Mouse (Mus musculus) 416B (cell line): ENCODE data around the gene Ssbp3.

Experiments used
- DNase-seq: peaks from one replicate; pipeline ENCODE4 v3.0.0; 2011; ENCODE audit warnings: low read depth

Gene Ssbp3

DNA sequence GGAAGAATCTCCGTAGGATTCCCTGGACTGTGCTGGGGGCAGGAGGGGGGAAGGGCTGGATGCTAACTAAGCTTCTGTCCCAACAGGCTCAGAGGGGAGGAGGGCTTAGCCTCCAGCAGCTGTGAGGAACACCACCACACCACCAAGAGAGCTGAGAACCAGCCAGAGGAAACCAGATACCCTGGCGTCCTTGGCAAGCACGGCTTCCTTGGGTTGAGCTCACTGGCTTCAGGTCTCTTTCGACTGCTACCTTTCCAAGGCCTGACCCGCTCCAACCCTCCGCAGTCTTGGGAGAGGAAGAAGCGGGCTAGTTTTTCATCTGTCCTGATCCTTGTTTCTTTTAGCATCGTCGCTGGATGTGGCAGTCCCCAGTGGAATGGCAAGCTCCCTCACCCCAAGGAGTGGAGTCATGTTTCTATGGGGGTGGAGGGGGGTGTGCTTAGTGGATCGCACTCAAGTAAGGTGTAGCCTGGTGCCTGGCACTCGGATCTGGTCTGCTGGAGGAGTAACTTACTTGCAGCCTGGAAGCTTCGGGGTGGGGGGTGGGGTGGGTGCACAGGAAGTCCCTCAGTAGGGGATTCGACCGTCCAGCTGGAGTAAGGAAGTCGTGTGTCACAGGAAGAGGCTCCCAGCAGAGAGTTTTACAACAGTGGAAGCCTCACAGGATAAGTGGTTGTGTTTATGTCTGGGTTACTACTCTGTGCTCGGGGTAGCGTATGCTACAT, 2.6 kb upstream of the Ssbp3 start:
- peak; percentile 92 for DNase-seq

DNA sequence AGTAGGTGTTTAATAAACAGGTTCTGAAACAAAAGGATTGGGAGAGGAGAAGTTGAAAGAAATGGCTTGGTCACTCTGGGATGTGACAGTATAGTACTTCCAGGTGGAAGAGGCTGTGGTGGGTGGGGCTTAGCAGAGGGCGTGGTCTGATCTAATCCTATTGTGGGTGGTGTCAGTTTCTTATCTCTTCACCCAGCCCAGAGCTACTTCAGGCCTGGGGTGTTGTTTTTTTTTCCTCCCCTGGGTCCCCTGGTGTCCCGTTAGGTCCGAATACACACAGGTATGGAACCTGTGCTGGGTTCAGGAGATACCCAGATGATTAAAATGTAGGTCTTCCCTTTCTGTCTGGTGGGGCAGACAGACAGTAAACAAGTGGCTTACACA, 2.1 kb upstream of the Ssbp3 start:
- peak; percentile 97 for DNase-seq

DNA sequence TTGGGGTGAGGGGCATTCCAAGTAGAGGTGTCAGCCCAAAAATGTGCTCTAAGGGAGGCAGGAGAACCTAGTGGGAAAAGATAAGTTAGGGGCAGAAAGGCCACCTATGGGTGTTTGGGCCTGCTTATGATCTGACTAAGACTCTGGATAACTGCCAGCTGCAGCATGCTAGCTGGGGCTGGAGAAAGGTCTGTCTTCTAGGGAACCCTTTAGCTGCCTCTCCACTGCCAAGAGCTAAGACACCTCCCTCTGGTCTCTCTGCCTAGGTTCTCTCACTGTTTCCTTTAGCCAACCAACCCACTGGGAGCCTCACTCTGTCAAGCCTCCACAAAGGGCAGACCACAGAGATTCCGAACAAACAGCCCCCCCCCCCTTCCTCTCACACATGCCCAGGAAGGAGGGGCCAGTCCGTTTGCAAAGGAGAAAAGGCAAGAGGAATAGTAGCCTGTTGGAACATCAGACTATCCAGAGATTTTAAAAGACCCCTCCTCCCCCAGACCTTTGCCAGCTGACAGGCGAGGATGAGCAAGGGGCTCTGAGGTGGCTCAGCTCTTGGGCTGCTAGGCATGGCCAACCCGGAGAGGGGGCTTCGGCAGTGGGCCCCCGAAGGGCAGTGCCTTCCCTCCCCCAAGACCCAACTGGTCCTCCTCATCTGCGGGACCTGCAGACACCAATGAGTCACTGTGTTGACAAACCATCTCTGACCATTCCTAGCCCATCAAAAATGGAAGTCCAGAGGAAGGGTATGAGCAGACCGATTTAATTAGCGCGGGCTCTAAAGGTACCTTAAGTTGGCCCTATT, 1.4 kb upstream of the Ssbp3 start:
- peak; percentile 97 for DNase-seq

DNA sequence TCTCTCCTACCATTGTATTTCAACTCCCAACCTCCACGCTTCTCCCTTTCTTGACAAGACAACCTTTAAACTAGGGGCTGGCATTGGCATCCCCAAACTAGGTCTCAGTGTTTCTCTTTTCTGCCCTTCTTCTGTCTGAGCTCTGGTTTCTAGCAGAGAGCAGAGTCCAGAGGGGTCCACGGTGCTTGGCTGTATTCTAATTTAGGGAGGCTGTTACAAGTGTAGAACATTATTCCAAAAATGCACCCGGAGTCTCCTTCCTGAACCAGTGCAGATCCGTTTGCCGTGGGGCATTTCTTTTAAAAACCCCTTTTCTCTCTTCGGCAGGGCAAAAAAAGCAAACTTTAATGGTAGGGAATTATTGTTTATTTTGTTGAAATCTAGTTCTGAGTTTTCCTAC, 704 bp upstream of the Ssbp3 start:
- no peak for DNase-seq

DNA sequence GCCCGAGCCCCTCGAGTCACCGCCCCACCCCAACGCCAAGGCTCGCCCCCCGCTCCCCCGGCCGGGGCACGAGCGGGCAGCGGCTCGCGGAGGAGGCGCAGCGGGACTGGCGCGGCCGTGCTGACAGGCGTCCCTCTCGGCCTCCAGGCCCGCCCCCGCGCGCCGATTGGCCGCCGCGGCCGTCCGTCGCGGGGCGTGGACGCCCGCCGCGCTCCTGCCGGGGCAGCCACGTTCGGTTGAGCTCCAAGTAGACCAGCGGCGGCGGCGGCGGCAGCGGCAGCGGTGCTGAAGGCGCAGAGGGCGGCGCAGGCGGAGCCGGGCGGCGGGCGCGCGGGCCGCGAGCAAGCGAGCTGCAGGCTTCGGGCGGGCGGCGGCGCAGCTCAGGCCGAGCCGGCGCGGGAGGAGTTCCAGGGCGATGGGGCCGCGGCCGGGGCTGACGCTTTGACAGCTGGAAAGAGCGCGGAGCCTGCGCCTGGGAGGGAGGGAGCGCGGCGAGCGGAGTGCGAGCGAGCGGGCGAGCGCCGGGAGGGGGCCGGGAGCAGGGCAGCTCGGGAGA, 823 bp downstream of the Ssbp3 start:
- DNase-seq, result peak; percentile 76

DNA sequence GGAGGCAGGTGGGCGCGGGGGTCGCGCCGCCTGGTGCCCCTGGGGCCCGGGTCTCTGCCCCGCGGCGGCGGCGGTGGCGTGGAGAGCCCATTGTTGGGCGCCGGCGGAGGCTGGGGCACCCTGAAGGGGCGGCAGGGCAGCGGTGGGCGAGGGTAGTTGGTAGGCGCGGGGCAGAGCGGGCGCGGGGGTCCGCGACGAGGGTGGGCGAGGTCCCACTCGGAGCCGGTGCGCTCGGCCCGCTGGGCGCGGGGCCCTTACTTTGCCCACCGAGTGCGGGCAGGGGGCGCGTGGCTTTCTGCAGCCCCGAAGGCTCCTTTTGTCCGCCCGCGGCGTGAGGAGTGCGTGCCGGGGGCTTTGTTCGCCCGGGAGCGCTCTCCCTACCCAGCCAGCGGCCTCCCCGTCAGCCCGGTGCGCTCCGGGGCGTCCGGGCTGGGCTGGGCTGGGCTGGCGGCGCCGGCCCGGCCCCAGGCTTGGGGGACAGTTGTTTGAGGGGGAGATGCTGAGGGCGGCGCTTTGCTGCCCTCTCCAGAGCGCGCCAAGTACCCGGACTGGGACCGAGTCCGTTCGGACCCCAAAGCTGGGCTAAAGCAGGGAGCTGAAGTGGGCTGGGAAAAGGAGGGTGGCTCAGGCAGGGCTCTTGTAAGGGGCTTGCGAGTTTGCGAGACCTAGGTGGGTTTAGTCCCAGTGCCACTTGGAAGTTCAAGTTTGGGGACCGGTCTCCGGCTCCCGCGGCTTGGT, 1.6 kb downstream of the Ssbp3 start:
- DNase-seq, result peak; percentile 24

DNA sequence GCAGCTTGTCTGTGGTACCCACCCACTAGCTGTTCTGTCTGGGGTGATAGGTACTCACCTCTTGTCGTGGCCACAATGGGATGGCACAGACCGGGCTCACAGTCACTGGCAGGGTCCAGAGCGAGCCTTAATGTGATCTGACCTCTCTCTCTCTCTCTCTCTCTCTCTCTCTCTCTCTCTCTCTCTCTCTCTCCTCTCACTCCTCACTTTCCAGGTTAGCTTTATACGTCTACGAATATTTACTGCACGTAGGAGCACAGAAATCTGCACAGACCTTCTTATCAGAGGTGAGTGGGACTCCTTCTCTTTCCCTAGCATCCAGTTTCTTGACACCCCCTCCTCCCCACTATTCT, 2.2 kb downstream of the Ssbp3 start:
- DNase-seq, result no peak

DNA sequence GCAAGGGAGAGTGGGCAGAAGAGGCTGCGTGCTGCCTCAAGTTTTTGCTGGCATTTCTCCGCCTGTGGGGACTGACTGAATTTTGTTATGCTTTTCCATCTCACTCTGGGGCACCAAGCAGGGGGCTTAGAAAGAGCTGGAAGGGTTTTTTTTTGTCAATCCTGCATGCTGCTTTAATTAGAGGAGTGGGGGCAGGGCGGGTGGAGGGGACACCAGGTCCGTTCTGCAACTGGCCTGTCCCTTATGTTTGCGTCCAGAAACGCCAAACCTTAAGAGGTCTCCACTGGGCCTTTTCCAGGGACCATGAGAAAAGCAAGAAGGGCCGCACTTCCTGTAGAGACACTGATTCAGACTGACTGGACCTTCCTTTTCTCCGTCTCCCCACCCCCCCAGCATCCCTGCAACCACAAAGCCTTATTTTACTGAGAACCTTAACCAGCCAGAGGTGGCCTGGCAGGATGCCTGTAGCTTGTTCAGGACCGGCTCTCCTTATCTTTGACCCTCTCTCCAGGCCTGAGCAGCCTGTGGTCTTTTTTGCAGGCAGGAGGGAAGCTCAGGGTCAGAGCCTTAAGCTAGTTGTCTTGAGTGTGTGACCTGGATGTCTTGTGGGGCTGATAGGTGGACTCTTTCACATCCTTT, 3.0 kb downstream of the Ssbp3 start:
- DNase-seq, result peak; percentile 91

DNA sequence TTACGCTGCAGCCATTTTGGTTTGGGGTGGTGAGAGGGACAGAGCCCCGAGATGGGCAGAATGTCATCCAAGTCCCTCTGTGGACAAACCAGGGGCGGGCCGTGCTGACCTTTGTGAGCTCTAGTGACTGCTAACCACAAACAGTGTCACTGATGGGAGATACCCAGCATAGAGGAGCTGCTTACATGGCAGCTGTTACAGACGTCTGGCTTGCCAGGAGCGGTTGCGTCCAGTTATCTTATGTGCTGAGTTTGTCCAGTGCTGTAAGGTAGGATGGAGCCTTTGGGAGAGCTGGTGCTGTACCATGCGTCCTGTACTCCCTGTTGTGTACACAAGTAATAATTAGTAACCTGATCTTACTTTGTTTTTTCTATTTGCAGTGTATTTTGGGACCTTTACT, 4.8 kb downstream of the Ssbp3 start:
- no peak for DNase-seq

DNA sequence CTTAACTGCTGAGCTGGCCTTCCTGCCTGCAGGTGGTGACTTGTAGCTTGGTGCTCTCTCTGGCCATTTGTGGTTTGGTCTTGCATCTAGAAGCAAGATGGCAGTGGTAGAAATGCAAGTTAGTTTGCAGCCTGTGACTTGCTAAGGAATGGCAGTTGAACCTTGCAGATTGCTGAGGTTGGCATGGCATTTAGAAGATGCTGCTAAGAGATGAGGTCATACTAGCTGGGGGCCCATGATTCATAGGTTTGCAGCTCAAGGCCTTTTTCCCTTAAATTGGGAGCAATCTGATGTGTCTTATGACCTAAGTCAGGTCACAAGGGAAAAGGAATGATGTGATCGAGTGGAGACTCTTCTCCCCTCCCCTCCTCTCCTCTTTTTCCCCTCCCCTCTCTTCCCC, 7.8 kb downstream of the Ssbp3 start:
- DNase-seq, result no peak

DNA sequence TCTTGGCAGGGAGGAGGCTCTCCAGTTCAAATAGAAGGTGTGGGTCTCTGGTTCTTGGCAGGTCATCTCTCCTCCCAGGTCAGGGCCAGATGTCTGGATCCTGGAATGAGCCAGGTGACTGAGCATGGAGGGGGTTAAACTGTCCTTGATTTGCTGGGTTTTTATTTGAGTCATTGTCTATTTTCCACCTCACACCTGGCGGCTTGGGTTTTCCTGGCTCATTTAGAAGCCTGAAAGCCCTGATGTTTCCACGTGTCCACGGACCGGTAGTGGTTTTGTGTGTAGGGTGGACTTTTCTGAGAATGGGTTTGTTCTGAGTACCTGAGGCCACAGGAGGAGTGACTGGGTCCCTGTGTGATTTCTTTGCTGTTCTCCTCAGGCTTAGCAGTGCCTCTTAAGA, 9.6 kb downstream of the Ssbp3 start:
- DNase-seq, result no peak

DNA sequence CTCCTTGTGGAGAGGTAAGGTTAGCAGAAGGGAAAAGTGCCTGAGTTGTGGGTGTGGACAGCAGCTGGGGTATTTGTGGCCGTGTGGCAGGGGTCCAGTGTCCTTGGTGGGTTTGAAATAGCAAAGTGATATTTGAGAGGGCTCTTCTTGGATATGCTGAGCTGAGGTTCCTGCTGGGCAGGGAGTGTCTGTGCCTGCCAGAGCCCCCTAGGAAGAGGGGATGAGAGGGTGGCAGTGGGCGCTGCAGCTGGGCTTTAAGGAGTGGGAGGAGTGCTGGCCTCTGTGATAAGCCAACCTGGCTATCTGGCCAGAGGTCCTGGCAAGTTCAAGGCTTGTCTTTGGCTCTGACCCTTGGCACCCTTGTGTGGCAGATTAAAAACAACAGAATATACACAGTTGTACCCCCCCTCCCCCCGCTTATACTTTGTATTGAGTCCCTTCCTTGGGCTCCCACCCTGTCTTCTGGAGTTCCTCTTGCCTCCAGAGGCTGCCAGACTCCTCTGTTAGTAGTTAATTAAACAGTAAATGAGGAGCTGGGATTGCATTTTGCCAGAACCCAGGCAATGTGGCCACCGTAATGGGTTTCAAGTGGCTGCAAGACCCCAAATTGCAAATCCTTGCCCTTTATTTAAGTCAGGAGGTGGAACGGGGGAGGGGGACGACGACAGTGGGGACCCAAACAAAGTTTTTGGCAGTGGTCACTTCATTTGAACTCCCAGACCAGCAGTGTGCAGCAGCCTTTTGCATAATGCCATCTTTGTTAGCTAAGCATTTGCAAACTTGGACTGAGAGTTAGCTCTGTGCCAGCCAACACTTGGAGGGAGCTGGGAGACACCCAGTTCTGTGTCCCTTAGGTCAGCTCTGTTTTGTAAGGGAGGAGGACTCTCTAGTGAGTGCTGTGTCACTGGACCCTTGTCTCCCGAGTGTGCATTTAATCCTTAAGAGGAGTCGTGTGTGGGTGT, 11.2 kb downstream of the Ssbp3 start:
- DNase-seq, result no peak

DNA sequence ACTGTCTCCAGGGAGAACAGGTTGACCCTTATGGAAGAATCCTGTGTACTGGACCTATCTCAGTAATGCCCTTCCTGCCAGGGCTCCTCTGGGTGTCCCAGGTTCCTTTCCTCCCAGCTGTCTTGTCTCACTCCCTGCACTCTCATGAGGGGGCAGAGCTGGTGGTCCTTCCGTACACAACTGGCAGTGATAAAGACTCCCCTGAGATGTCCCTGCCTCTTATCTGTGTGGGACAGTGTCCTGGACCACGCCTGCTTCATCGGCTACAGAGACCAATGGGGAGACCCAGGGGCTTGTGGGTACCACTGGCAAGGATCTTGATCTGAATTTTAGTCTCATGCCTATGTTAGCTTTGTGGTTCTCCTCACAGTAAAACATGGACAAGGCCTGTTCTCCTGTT, 12.4 kb downstream of the Ssbp3 start:
- no peak for DNase-seq

DNA sequence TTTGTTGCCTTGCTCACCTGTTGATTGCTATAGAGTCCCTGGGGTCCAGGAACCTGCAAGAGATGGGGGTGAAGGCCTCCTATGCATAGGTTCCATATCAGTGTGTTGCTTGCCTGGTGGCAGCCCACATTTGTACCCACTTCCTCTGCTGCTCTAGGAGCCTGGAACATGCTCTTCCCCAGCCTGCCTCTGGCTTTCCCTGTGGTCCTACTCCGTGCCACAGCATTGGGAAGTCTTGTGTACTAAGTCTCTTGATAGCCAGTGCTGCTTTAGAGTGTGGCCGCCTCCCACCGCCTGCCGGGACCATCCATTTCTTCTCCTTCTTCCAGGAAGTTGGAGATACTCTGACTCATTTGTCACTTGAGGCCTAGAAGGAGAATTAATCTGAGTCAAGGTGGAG, 13.7 kb downstream of the Ssbp3 start:
- DNase-seq, result no peak

DNA sequence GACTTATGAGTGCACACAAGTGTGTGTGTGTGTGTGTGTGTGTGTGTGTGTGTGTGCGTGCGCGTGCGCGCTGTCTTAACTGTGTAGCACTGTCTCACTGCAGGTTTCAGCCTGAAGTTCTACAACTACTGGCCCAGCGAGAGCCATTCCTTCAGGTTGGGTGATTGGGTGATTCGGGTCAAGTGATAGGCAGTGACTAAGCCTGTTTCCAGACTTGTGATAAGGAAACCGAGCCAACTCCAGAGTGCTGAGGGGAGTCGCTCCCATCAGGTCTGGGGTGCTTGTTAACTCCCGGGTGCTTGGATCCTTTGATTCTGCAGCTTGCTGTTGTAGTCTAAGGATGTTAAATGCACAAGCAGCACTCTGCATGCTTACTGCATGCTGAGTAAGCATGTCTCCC, 14.4 kb downstream of the Ssbp3 start:
- DNase-seq, result no peak

DNA sequence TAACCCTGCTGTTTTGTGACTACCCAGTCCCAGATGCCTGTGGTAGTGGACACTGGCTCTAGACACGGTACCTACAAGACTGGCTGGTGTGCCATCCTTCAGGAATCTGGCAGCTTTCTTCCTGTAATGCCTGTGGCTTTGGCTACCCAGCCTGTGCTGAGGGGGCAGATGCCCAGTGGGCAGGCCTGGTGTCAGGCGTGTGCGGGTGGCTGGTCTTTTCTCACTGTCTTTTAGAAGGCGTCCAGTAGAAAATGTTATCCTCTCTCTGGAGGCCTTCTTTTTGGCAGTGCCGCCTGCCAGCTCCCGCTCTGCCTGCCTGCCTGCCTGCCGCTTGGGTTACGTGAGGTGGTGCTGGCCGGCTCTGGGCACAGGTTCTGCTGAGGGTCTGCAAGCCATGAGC, 15.9 kb downstream of the Ssbp3 start:
- no peak for DNase-seq

DNA sequence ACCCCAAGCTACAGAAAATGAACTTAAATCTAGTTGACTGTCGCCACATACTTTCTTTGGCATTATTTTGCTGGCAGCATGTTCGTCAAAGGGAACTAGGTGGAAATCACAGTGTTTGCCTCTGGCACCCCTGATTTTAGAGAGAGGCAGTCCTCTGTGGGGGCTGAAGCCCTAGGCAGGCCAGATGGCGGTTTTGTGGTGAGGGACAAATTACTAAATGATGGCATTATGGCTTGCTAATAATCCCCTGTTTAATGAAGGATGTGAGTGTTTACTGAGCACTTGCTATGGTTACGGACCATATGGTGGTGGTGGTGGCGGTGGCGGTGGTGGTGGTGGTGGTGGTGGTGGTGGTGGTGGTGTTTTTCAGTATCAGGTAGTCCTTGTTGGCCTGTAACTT, 16.5 kb downstream of the Ssbp3 start:
- DNase-seq, result no peak

DNA sequence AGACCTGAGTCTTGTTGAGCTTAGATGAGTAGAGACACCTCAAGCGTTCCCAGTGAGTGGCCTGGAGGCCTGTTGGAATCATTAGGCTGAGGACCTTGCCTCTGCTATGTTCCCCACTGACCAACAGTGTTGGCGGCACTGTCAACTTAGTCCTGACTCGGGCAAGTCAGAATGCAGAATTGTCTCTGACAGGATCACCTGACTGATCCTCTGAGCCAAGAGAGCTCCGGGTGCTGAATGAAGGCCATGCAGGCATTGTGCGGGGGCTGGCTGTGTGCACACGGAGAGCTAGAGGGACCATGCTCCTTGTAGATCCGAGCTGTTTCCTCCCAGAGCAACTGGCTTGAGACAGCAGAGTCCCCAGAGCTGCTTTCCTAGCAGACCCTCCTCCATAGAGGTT, 18.5 kb downstream of the Ssbp3 start:
- DNase-seq, result no peak

DNA sequence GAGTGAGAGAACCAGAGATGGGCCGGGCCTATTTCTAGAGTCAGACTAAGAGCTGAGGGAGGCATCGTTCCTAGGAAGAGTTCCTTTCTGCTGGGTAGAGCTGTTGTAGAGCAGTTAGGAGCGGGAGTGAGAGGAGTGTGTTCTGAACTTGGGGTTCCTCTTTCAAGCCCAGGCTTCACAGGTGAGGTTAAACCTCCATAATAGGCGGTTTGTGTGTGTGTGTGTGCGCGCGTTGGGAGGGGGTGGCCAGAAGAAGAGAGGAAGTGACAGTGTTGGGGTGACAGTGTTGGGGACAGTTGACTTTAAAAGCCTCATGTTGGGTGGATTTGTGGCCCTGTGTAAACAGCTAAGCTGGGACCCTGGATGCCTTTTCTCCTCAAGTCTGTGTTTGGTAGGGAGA, 22.1 kb downstream of the Ssbp3 start:
- DNase-seq, result no peak

DNA sequence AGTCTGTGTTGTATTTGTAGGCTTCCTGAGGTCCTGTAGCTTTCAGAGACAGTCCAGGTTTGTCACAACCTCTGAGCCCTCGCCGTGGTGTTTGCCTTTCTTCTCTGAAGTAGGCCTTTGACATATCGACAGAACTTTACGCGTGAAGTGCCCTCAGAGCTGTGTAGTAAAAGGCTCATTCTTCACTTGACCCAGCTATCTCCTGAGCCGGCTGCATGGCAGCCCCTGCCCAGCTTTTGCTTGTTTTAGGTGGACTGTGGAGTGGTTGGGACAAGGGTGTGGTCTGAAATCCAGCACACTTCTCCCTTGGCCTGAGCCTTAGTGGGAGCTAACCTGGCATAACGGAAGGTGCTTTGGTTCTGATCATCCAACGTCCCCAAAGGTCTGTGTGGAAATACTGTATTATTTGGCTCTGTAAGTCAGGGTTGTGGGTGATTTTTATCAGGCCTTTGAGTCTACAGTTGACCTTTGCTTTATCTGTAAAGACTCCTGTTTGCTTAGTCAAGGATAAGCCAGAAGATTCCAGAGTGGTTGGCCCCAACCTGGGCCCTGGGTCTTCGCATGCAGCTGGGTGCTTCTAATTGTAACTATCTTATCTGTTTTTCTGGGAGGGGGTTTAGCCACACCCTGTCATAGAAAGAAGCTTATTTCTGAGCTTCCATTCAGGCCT, 23.4 kb downstream of the Ssbp3 start:
- no peak for DNase-seq
